Mouse (Mus musculus): ENCODE data around the gene Pzp. TPM values are rescaled to one million over a fixed set of nuclear protein-coding genes. Genes with fewer than 3 reads are reported as not detected.
A peak's percentile ranks its signal among the peaks of the same experiment; 100 is the strongest.

The Pzp gene
- polyA plus RNA-seq, 1 experiment from 2014 or later: 0.04 TPM

DNA sequence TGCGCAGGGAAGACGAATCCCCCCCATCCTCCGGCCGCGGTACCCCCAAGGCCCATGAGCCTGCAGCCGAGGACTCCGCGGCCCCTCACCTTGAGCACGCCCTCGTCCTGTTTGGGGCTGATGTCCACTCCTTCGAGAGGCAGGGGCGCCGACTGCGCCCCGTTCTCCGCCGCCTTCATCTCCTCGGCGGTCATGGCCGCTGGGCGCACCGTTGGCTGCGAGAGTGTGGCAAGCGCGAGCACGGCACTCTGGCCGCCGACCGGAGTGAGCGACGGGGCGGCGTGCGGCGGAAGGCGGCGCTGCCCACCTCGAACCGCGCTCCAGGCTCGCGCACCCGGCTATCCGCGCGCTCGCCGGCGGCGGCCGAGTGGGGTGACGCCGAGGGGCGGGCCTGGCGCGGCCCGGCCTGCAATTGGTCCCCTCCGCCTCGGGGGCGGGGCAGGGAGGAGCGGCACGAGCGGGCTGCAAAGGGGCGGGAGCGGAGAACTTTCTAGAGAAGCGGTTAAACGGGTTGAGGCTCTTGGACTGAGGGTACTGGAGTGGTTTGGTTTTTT, 88.1 kb downstream of the Pzp start, which contains the start of gene Fkbp4:
Gene Fkbp4 (minus strand): TSS at position 361 of the 554 bp plus-strand sequence.
- peaks cover 35% of the 10 kb centered on the region for H3K36me3 ChIP-seq
- peak within 1 kb of the TSS; percentile 99 for H3K4me3 ChIP-seq
- no peaks in the 10 kb centered on the region for H3K9me3 ChIP-seq (replicated peaks)
- peak within 1 kb of the TSS; percentile 98 for H3K27ac ChIP-seq
- under 1% methylated on average over 67 of the region's 67 CpGs for WGBS
- H3K4me1 ChIP-seq: peaks cover 20% of the 10 kb centered on the region
- no peaks in the 10 kb centered on the region for H3K27me3 ChIP-seq (ENCODE audit: low read depth, poor library complexity, severe bottlenecking)
- peak; percentile 94 for DNase-seq (ENCODE audit: low spot score)

DNA sequence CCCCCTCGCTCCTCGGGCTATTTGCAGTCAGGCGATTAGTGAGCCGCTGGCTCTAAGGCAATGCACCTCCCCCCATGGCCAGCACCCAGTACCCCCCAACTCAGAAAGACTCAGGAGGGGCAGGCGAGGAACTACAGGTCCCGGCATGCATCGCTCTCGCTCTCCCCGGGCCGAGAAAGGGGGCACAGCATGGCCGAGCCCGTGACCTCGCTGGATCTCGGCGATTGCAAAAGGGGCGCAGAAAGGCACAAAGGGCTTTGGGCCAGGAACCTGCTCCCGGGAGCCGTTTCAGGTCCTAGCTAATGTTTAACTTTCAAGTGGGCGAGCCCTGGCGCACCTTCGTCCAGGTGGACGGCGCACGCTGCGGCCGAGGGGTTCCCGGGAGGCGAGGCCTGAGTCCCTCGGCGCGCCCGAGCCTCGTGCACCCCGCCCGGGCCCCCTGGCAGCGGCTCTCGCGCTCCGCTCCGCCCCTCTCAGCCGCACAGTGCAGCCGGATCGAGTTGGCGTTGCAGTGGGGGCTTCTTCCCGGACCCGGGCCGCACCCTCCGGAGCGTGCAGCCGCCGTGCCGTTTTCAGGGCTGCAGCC, 88.7 kb downstream of the Pzp start:
- H3K36me3 ChIP-seq: peaks cover 41% of the 10 kb centered on the region
- H3K27me3 ChIP-seq (ENCODE audit: low read depth, poor library complexity, severe bottlenecking): no peaks in the 10 kb centered on the region
- under 1% methylated on average over 52 of the region's 52 CpGs for WGBS
- DNase-seq (ENCODE audit: low spot score): peak; percentile 82
- H3K4me1 ChIP-seq: peaks cover 20% of the 10 kb centered on the region
- peak overlapping the region; percentile 98 for H3K27ac ChIP-seq
- peak overlapping the region; percentile 99 for H3K4me3 ChIP-seq
- no peaks in the 10 kb centered on the region for H3K9me3 ChIP-seq (replicated peaks)

DNA sequence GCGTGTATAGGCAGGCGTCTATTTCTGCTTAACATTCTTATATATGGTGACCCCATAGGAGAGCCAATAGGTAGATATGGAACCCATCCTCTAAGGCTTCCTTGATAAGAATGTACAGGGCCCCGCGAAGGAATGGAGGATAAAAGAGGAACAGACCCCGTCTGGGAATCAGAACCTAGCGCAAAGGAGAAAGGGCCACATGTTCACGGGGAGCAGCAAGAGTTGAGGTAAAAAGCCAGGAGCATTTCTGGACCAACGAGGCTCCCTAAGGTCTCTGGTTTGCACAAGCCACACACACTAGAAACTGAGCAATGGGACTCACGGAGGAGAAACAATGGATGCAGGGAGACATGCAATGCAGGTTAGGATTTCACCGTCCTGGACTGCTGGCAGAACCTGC, 89.2 kb downstream of the Pzp start:
- no peak for DNase-seq (ENCODE audit: low spot score)
- Histone ChIP-seq H3K27ac (peak overlapping the region; percentile 98), H3K4me3 (peak overlapping the region; percentile 99), H3K4me1 (peaks cover 20% of the 10 kb centered on the region), H3K9me3 (replicated peaks) (no peaks in the 10 kb centered on the region), H3K36me3 (peaks cover 46% of the 10 kb centered on the region), H3K27me3 (ENCODE audit: low read depth, poor library complexity, severe bottlenecking) (no peaks in the 10 kb centered on the region)
- WGBS: 6% methylated on average over 10 of the region's 10 CpGs

DNA sequence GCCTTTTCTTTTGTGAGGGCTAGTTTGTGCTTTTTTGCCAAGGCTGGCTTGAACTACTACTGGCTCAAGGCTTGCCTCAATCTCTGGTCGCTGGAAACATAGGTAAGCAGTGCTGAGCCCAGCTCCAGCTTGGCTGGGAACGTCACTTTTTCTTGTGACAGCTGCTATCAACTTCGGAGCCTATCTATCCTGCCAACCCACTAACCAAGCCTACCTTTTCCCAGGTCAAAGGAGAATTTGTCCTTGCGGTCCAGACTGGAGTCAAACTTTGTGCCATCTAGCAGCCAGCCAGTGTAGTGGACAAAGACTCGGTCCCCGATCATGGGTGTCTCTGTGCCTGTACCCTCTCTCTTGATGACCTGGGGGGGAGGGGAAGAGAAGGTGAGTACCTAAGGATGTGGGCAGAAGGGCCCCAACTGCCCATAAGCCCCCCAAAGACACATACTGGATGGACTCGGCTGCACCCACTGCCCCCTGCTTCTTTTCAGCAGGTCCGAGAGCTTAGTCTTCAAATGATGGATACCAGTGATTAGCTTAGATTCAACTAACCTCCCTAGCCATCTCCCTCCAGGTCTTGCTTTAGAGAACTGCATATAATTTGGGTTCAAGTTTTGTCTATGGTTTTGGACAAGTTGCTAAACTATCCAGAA, 90.0 kb downstream of the Pzp start:
- peaks cover 54% of the 10 kb centered on the region for H3K36me3 ChIP-seq
- peaks cover 20% of the 10 kb centered on the region for H3K4me1 ChIP-seq
- no peaks in the 10 kb centered on the region for H3K9me3 ChIP-seq (replicated peaks)
- DNase-seq (ENCODE audit: low spot score): no peak
- WGBS: 93% methylated on average over 8 of the region's 8 CpGs
- H3K27ac ChIP-seq: peak overlapping the region; percentile 98
- peak overlapping the region; percentile 99 for H3K4me3 ChIP-seq
- no peaks in the 10 kb centered on the region for H3K27me3 ChIP-seq (ENCODE audit: low read depth, poor library complexity, severe bottlenecking)

DNA sequence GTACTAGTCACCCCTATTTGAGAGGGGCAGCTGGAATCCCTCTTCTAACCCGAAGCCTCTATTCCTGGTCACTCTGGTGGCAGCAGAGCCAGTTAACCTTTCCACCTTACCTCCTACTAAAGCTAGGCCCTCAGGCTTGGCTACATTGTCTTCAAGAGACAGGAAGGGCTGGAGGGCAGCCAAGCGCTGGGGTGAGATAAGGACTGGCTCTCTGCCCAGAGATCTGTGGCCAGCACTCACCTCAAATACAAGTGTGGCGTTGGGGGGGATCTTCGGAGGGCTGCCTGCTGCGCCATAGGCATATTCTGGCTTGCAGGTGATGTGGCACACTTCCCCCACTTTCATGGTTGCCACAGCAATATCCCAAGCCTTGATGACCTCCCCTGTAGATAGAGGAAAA, 91.0 kb downstream of the Pzp start:
- peaks cover 20% of the 10 kb centered on the region for H3K4me1 ChIP-seq
- H3K36me3 ChIP-seq: peaks cover 64% of the 10 kb centered on the region
- DNase-seq (ENCODE audit: low spot score): no peak
- no peaks in the 10 kb centered on the region for H3K27me3 ChIP-seq (ENCODE audit: low read depth, poor library complexity, severe bottlenecking)
- H3K4me3 ChIP-seq: no peak overlapping the region; the same call in 1 of the 2 replicates
- no peaks in the 10 kb centered on the region for H3K9me3 ChIP-seq (replicated peaks)
- 96% methylated on average over 5 of the region's 5 CpGs for WGBS
- H3K27ac ChIP-seq: no peak overlapping the region

Other genes starting within 250 kb of the Pzp start
- 2.5 and 3.2 TPM in 2 replicates for gene Tead4, start 225.9 kb downstream of the Pzp start, polyA plus RNA-seq (2016; fragmentation: Nextera tagmentation; extraction: Ambion mirVana)
- 21.6 and 23.2 TPM in 2 replicates for gene Tulp3, start 170.9 kb downstream of the Pzp start, polyA plus RNA-seq (2016; fragmentation: Nextera tagmentation; extraction: Ambion mirVana)
- gene Rhno1, start 163.8 kb downstream of the Pzp start, polyA plus RNA-seq (2016; fragmentation: Nextera tagmentation; extraction: Ambion mirVana): 193 and 197 TPM in 2 replicates
- gene Foxm1, start 163.8 kb downstream of the Pzp start, polyA plus RNA-seq (2016; fragmentation: Nextera tagmentation; extraction: Ambion mirVana): 67.5 and 68.3 TPM in 2 replicates
- gene Tex52, start 151.3 kb downstream of the Pzp start, polyA plus RNA-seq (2016; fragmentation: Nextera tagmentation; extraction: Ambion mirVana): 0.41 and 0.61 TPM in 2 replicates
- gene Gm44596, start 151.2 kb downstream of the Pzp start, polyA plus RNA-seq (2016; fragmentation: Nextera tagmentation; extraction: Ambion mirVana): not detected in 2 replicates
- 2.3 and 2.5 TPM in 2 replicates for gene Nrip2, start 127.4 kb downstream of the Pzp start, polyA plus RNA-seq (2016; fragmentation: Nextera tagmentation; extraction: Ambion mirVana)
- gene Itfg2, start 101.8 kb downstream of the Pzp start, polyA plus RNA-seq (2016; fragmentation: Nextera tagmentation; extraction: Ambion mirVana): 40.8 and 47.8 TPM in 2 replicates
- 797 and 913 TPM in 2 replicates for gene Fkbp4, start 88.0 kb downstream of the Pzp start, polyA plus RNA-seq (2016; fragmentation: Nextera tagmentation; extraction: Ambion mirVana)
- 0.03 TPM in 1 of 2 replicates, not detected in the other for gene A2ml1, start 54.9 kb upstream of the Pzp start, polyA plus RNA-seq (2016; fragmentation: Nextera tagmentation; extraction: Ambion mirVana)
- not detected in 2 replicates for gene Klrb1a, start 96.8 kb upstream of the Pzp start, polyA plus RNA-seq (2016; fragmentation: Nextera tagmentation; extraction: Ambion mirVana)
- gene Clec2h, start 135.7 kb upstream of the Pzp start, polyA plus RNA-seq (2016; fragmentation: Nextera tagmentation; extraction: Ambion mirVana): not detected in 2 replicates
- gene Klrb1, start 196.3 kb upstream of the Pzp start, polyA plus RNA-seq (2016; fragmentation: Nextera tagmentation; extraction: Ambion mirVana): not detected in 2 replicates